Mouse (Mus musculus) ES-Bruce4 (cell line): ENCODE results near the gene Kiss1.

Experiments used
- CTCF ChIP-seq: IDR thresholded peaks from one replicate; pipeline ENCODE4 v1.8.1; 2011; ENCODE audit warnings: low read depth, low read length
- POLR2A ChIP-seq: IDR thresholded peaks from one replicate; pipeline ENCODE4 v1.8.1; 2011; ENCODE audit warnings: low read length; ENCODE audit not compliant: insufficient read depth

- no peak for TF ChIP-seq CTCF
- no peak for TF ChIP-seq POLR2A
Observed at GRCm38 (mm10) chr1:133276983-133277382, 44.7 kb upstream of the Kiss1 start.
